Mouse (Mus musculus): ENCODE measurements around the gene AI182371.

DNA sequence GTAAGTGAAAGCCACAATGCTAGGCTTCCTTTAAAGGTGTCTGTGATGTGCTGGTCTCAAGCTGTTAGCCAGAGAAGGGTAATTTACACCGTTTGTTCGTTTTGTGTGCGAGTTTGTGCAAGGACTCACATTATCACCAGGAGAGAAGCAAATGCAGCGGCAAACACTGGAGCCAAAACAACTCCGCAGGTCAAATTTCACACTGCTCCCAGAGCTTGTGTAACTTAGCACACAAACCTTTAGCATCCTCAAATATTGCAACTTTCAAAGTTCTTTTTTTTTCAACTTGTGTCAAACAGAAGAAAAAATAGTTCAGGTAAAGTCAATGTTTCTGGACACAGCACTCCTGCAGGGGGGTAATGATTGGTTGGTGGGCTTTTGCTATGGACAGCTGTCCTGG lies 2.2 kb upstream of the AI182371 start:
- TF ChIP-seq EP300 (IDR thresholded peaks at IDR 0.05; ENCODE audit: insufficient read depth, low read depth, low read length) (no peak), POLR2A (IDR thresholded peaks at IDR 0.05; ENCODE audit: insufficient read depth, low read length) (no peak)

Measured in ES-Bruce4 (cell line).